Mouse (Mus musculus): ENCODE results near the gene Phlpp2. TPM values are rescaled to one million over a fixed set of nuclear protein-coding genes. Genes with fewer than 3 reads are reported as not detected.

The Phlpp2 gene
- total RNA-seq, 2 experiments from 2014 or later = 33.7 to 35.1 TPM

- intact Hi-C loops (cut with DNase I) = no loop called here
- no peak for DNase-seq (ENCODE audit: low spot score in 2 of 2)
These were observed 26.3 kb downstream of the Phlpp2 start for GRCm38 (mm10) chr8:109894636-109895035.

DNA sequence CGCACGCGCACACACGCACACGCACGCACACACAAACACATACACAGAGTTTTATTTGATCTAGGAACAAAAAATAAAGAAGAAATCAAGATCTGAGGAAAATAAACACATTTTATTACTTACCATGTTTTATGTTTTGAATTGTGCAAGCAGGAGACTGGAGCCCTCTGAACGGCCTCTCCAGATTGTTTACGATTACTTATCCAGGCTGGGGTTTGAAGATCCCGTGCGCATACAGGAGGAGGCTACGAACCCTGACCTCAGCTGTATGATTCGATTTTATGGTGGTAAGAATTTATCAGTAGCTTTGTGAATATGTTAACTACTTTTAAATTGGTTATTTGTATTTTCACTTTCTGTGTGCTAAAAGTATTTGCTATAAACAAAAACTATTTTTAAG, 27.0 kb downstream of the Phlpp2 start:
- intact Hi-C loops (cut with DNase I) = no loop called here

GRCm38 (mm10) chr8:109902379-109902778, 34.0 kb downstream of the Phlpp2 start:
- intact Hi-C loops (cut with DNase I) = no loop called here

More for the DNA sequence above, 27.0 kb downstream of the Phlpp2 start:
- no peak for DNase-seq (ENCODE audit: low spot score in 2 of 2)

GRCm38 (mm10) chr8:109903909-109904469, 35.6 kb downstream of the Phlpp2 start:
- peak; percentile 41 to 77 for DNase-seq (ENCODE audit: low spot score in 2 of 2)
- intact Hi-C loops (cut with DNase I) = no loop called here

More at GRCm38 (mm10) chr8:109902379-109902778, 34.0 kb downstream of the Phlpp2 start:
- DNase-seq (ENCODE audit: low spot score in 2 of 2) = no peak

DNA sequence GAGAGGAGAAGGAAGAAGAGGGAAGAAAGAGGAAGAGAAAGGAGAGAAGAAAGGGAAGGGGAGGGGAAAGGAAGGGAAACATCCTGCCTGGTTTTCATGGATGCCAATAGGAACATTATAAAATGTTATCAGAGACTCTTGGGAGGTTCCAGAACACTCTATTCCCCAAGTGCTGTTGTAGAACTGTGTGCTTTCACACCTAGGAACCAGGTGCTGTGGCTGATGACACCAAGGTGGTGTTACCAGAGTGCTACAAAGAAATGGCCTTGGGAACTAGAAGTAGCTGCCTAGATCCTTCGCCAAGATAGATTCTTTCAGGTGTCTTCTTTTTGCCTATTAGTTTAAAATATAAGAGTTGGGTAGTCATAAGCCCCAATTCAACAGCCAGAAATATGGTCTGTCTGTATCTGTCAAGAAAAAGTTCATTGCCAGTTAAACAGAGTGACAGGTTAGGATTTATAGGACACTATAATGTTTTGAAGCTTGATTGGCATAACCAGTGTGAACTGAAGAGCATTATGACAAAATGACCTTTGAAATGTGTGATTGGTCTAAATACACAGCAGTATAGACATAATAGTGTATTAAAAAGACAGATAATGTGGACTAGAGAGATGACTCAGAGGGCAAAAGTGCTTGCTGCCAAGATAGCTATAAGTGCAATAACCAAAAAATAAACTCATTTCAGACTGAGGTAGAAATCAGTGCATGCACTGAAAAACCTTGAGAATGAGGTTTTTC, 36.8 kb downstream of the Phlpp2 start:
- intact Hi-C loops (cut with DNase I) = no loop called here
- DNase-seq (ENCODE audit: low spot score in 2 of 2) = no peak

DNA sequence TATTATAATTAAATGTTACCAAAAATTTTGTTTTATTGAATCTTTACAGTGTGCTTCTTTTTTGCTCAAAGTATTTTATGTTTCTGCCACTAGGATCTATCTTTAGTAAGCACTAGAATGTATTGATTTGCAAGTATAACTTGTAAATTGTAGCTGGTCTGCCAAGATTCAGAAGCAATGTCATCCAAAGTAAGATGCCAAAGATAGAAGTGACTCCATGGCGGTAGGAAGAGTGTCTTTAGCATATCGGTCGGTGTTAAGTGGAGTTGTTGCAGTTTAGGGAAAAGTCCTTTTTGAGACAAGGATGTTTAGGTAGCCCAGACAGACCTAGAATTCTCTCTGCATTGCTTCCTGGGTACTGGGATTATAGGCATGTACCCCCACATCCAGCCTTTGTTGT, 38.6 kb downstream of the Phlpp2 start:
- peak in 1 of 2 experiments; percentile 57 for DNase-seq (ENCODE audit: low spot score in 2 of 2)
- intact Hi-C loops (cut with DNase I) = no loop called here

DNA sequence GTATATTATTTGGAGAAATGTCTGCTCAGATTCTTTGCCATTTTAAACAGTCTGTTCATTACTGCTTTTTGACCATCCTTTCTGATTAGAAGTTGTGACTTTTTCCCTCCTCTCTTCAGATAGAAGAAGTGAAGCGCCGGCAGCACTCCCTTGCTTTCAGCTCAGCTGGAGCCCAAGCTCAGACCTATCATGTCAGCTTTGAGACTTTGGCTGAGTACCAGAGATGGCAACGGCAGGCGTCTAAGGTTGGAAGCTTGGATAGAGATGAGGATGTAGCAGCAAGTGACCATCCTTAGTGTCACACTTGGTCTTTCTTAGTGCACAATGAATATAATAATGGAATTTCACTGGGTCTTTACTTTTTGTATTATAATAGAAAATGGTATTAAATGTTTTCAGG, 39.0 kb downstream of the Phlpp2 start:
- intact Hi-C loops (cut with DNase I) = no loop called here
- DNase-seq (ENCODE audit: low spot score in 2 of 2) = no peak

GRCm38 (mm10) chr8:109917277-109917676, 48.9 kb downstream of the Phlpp2 start:
- peak; percentile 53 to 68 for DNase-seq (ENCODE audit: low spot score in 2 of 2)
- intact Hi-C loops (cut with DNase I) = loop anchor here (1.0 kb wide), 1 partner anchor 64 kb away; no protein-coding TSS in a partner anchor

DNA sequence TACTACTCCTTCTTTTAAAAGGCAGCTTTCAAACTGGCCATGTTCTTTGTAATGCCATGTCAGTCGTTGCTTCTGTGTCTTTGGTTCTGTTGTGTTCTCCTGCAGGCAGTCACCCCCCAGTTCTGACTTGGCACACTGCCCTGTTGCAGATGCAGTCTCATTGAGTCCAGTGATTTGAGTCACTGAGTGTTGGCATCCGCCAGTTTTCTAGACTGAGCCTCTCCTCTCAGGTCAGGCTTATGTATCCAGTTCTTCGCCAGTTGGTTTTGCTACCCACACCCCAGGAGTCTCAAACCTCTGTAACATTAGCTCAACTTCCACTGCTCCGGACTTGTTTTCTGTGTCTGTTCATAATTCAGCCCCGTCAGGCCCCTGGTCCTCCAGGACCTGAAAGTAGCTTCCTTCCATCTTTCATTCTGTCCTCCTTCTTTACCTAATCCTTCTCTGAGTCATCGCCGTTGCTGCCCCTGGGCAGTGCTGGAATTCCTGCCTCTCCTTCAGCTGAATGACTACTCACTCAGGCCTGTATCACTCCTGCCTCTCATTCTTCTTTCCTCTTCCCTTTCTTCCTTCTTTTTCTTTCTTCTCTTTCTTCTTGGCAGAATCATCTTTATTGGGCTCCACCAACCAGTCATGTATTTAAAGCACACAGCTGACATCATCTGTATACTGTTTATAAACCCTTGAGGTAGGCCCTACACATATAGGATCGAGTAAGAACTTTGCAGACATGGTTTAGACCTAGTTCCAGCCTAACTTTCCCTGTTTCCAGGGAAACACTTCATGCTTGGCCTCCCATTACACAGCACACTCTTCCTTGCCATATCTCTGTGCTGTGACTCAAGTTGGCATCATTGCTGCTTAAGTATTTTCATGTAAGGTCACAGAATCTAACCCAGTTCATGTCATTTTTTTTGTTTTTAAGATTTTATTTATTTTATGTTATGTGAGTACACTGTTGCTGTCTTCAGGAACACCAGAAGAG, 52.4 kb downstream of the Phlpp2 start:
- intact Hi-C loops (cut with DNase I) = no loop called here
- DNase-seq (ENCODE audit: low spot score in 2 of 2) = peak in 1 of 2 experiments; percentile 60

DNA sequence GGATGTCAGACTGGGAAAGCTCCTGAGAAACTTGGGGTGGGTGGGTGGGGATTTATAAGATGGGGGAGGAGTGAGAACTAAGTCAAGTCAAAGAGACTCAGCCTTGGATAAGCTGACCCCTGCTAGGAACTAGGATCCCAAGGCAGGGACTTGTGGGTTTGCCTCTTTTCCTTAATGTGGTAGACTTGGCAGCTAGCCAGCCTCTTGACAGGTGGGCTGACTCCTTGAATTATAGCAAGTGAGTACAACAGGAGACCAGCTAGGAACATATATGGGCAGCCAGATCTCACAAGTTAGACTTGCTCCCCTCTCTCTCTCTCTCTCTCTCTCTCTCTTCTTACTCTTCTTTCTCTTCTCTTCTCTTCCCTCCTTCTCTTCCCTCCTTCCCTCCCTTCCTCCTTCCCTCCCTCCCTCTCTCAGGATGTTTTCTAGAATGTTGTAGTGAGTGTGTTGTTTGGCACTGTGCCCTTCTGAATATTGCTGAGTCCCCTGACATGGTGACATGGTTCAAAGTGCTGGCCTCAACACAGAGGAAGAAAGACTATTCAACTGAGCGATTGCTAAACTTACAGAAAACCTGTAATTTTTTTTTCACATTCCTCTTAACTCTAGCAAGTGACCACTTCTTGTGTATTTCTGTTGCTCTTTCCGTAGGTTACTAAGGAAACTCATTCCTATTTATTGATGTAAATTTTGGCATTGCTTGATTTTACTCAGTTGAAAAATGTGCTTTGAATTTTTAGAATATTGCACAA, 73.4 kb downstream of the Phlpp2 start:
- DNase-seq (ENCODE audit: low spot score in 2 of 2) = peak in 1 of 2 experiments; percentile 29
- intact Hi-C loops (cut with DNase I) = no loop called here

GRCm38 (mm10) chr8:109945153-109945632, 76.9 kb downstream of the Phlpp2 start:
- intact Hi-C loops (cut with DNase I) = loop anchor here (5.0 kb wide), 1 partner anchor 78 kb away; the partner anchor contains the start of gene Phlpp2
- DNase-seq (ENCODE audit: low spot score in 2 of 2) = no peak

DNA sequence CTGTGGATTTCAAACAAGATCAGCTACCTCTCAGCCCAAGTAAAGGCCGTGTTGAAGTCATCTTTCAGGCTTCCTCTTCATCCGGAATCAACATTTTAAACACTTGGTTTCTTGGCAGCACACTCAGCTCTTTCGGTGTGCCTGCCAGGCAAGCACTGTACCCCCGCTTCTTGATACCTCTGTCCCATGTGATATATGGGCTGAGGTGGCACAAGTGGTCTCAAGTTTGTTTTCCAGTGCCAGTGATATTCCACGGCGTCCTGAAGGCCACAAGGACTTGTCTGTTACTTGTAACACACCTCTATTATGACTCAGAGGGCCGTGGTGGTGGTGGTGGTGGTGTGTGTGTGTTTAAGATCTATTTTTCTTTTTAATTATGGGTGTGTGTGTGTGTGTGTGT, 77.4 kb downstream of the Phlpp2 start:
- intact Hi-C loops (cut with DNase I) = loop anchor here (5.0 kb wide), 1 partner anchor 78 kb away; the partner anchor contains the start of gene Phlpp2
- no peak for DNase-seq (ENCODE audit: low spot score in 2 of 2)

GRCm38 (mm10) chr8:109946272-109946671, 77.9 kb downstream of the Phlpp2 start:
- intact Hi-C loops (cut with DNase I) = loop anchor here (5.0 kb wide), 1 partner anchor 79 kb away; the partner anchor contains the start of gene Phlpp2
- no peak for DNase-seq (ENCODE audit: low spot score in 2 of 2)

DNA sequence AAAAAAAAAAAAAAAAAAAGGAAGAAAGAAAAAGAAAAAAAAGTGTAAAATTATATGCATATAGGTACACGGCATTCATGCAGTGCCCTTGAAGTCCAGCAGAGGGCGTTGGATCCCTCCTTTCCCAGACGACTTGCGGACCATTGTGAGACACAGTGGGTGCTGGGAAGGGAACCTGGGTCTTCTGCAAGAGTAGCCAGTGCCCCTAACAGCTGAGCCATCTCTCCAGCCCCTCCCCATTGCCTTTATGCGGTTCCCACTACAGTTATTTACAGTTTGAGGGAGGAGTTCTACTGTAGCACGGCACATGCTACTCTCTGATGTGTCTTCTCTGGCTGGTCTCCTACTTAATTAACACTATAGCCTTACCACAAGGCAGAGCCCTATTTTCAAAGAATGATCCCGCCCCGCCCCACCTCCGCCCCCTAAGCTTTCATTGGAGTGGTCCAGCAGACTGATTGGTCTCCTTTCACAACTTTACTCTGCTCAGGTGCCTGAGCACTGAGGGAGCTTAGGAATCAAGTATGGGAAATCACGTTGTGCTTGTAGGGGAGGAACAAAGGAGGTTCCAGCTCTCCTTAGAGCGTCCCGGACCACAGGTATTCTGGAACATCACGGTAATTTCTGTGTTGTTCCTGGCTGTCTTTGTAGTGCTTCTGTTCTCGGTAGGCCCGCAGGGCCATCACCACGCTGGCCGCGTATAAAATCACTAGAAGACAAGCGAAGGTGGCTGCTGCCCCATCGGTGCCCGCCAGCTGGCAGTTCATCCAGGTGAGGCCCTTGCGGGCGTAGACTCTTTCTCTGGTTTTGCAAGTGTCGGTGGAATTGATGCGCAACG, 79.3 kb downstream of the Phlpp2 start:
- intact Hi-C loops (cut with DNase I) = loop anchor here (5.0 kb wide), 1 partner anchor 80 kb away; the partner anchor contains the start of gene Phlpp2
- DNase-seq (ENCODE audit: low spot score in 2 of 2) = peak; percentile 61 to 70

GRCm38 (mm10) chr8:109948285-109948564, 79.9 kb downstream of the Phlpp2 start:
- intact Hi-C loops (cut with DNase I) = loop anchor here (5.0 kb wide), 1 partner anchor 81 kb away; the partner anchor contains the start of gene Phlpp2
- peak; percentile 30 to 38 for DNase-seq (ENCODE audit: low spot score in 2 of 2)

GRCm38 (mm10) chr8:109952171-109952570, 83.8 kb downstream of the Phlpp2 start:
- peak; percentile 56 to 92 for DNase-seq (ENCODE audit: low spot score in 2 of 2)
- intact Hi-C loops (cut with DNase I) = no loop called here

DNA sequence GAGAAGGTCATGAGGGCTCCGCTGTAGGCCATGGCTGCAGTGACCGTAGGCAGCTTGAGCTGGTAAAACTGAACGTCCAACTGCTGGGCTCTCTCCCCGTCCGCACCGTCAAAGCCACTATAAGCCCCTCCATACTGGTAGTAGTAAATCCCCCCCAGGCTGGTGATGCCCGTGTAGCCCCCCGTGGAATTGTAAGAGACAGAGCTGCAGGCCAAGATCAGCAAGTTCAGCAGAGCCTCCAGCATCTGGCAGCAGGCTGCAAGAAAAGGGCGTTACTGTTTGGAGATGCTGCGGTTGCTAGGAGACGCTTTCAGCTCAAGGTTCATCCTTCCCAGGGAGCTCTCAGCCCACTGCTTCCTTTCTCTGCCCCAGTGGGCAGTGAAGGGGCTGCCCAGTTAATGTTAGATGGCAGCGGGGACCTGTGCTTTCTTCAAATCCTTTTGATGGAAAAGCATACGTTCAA, 86.2 kb downstream of the Phlpp2 start:
- peak; percentile 49 to 65 for DNase-seq (ENCODE audit: low spot score in 2 of 2)
- intact Hi-C loops (cut with DNase I) = no loop called here

All from left cerebral cortex, postnatal 25 days (tissue).